Mouse (Mus musculus): ENCODE data around the gene Fbxl5.

DNA sequence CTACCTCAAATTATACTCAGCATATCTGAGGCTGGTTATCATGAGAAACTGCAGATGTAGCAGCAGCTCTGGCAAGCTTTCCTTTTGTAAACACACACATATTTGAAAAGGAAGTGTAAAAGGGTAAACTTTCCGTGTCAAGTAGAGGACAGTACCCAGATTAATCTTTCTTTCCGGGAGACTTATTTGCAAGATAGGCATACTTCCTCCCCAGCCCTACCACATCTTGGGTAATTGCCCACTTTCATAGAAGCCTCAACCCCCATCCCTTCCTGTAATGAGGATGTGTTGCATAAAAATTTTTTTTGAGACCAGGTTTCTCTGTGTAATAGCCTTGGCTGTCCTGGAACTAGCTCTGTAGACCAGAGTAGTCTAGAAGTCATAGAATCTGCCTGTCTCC lies 34.3 kb upstream of the Fbxl5 start:
- no peak for TF ChIP-seq EP300 (IDR thresholded peaks at IDR 0.05; ENCODE audit: insufficient read depth, low read depth, low read length)
- TF ChIP-seq CTCF (IDR thresholded peaks at IDR 0.05), result no peak
